Mouse (Mus musculus): ENCODE measurements around the gene Nrap. TPM values are rescaled to one million over a fixed set of nuclear protein-coding genes. Genes with fewer than 3 reads are reported as not detected.
A peak's percentile ranks its signal among the peaks of the same experiment; 100 is the strongest.

Gene Nrap
- total and polyA plus RNA-seq, 2 experiments from 2014 or later = 0.30 to 0.37 TPM

DNA sequence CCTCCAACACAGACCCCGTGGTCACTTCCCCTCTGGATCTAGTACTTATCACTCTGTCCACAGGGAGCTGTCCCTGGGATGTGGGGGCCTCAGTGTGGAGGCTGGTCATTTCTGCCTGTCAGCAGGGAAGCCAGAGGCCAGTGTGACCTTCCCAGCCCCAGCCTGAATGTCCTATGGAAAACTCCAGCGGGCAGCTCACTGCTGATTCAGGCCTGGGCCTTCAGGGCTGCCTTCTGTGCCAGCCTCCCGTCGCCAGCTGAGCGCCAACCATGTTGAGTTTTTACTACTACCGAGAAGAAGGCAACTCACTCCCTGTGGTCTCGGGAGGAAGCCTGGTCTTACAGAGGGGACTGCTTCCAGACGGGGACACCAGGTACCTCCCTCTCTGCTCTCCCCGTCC lies 35.7 kb upstream of the Nrap start:
- peaks cover 11% of the 10 kb centered on the region; the same call in 1 of the 2 replicates for H3K4me1 ChIP-seq (ENCODE audit: insufficient read depth, low read length)
- 32% methylated on average over 9 of the region's 9 CpGs for WGBS
- no peak overlapping the region for H3K4me2 ChIP-seq (ENCODE audit: low read depth, low read length)
- no peaks in the 10 kb centered on the region for H3K27me3 ChIP-seq (ENCODE audit: insufficient read depth, low read length)
- H3K4me3 ChIP-seq (ENCODE audit: low read length) = no peak overlapping the region
- H3K36me3 ChIP-seq (ENCODE audit: insufficient read depth, low read length) = no peaks in the 10 kb centered on the region
- H3K27ac ChIP-seq = peak overlapping the region; percentile 51; the same call in 1 of the 2 replicates
- no peak for TF ChIP-seq CTCF (IDR thresholded peaks at IDR 0.05; ENCODE audit: low read depth)
- 0 out of 2 replicates have a peak overlapping the region, but pooled peaks have one; percentile 9 for H3K9ac ChIP-seq (replicated peaks; ENCODE audit: low read length)
- H3K9me3 ChIP-seq (ENCODE audit: low read length) = no peaks in the 10 kb centered on the region
- DNase-seq (ENCODE audit: low spot score) = peak; percentile 15
- no peak for ATAC-seq

GRCm38 (mm10) chr19:56424606-56425395 lies 35.0 kb upstream of the Nrap start:
- no peak overlapping the region for H3K27ac ChIP-seq
- no peaks in the 10 kb centered on the region for H3K27me3 ChIP-seq (ENCODE audit: insufficient read depth, low read length)
- H3K4me1 ChIP-seq (ENCODE audit: insufficient read depth, low read length) = peaks cover 11% of the 10 kb centered on the region; the same call in 1 of the 2 replicates
- no peak overlapping the region for H3K9ac ChIP-seq (replicated peaks; ENCODE audit: low read length)
- no peak overlapping the region for H3K4me2 ChIP-seq (ENCODE audit: low read depth, low read length)
- H3K36me3 ChIP-seq (ENCODE audit: insufficient read depth, low read length) = no peaks in the 10 kb centered on the region
- WGBS = 66% methylated on average over 17 of the region's 17 CpGs
- DNase-seq (ENCODE audit: low spot score) (no peak), ATAC-seq (no peak)
- H3K4me3 ChIP-seq (ENCODE audit: low read length) = no peak overlapping the region
- H3K9me3 ChIP-seq (ENCODE audit: low read length) = no peaks in the 10 kb centered on the region
- no peak for TF ChIP-seq CTCF (IDR thresholded peaks at IDR 0.05; ENCODE audit: low read depth)

GRCm38 (mm10) chr19:56423370-56423769 lies 33.5 kb upstream of the Nrap start:
- Histone ChIP-seq H3K9ac (replicated peaks; ENCODE audit: low read length) (no peak overlapping the region), H3K4me3 (ENCODE audit: low read length) (no peak overlapping the region), H3K36me3 (ENCODE audit: insufficient read depth, low read length) (no peaks in the 10 kb centered on the region), H3K4me1 (ENCODE audit: insufficient read depth, low read length) (peaks cover 11% of the 10 kb centered on the region; the same call in 1 of the 2 replicates), H3K27ac (no peak overlapping the region), H3K4me2 (ENCODE audit: low read depth, low read length) (no peak overlapping the region), H3K27me3 (ENCODE audit: insufficient read depth, low read length) (no peaks in the 10 kb centered on the region), H3K9me3 (ENCODE audit: low read length) (no peaks in the 10 kb centered on the region)
- ATAC-seq (peak; percentile 57), DNase-seq (ENCODE audit: low spot score) (peak; percentile 20)
- no peak for TF ChIP-seq CTCF (IDR thresholded peaks at IDR 0.05; ENCODE audit: low read depth)
- WGBS = 50% methylated on average over 12 of the region's 12 CpGs

DNA sequence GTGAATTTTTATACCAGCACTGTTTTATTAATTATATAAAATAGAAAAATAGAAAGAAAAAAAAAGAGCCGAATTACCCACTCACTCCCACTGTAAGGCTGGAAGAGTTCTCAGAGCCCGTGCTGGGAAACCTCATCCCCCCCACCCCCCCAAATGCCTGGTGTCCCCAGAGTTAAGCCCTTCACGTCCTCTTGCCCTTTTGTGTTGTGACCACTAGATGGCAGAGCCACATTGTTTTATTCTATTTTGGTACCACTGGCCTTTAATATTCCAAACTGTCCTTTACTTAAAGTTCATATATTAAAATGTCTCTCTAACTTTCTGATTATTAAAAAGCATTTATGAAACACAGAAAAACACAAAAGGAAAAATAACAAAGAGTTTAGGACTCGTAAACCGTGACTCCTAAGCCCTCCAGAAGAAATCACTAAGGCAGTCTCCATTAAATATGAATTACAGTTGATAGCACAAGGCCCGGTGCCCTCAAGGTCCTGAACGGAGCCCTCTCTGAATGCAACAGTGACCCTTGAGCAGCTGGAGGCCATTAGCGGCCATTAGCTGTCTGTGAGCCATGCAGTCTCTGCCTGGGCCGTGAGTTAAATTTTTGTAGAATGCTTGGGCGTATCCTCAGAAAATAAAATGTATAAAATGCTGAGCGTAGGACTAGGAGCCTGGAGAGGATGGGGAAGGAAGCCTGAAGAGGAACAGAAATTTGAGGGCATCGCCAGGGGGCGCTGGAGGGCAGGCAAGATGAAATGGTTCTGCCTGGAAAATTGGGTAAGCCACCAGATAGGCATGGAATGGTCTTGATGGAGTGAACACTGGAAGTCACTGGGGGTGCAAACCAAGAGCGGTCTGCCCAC lies 32.9 kb upstream of the Nrap start:
- Histone ChIP-seq H3K9ac (replicated peaks; ENCODE audit: low read length) (no peak overlapping the region), H3K4me2 (ENCODE audit: low read depth, low read length) (0 out of 2 replicates have a peak overlapping the region, but pooled peaks have one; percentile 16), H3K9me3 (ENCODE audit: low read length) (no peaks in the 10 kb centered on the region), H3K4me3 (ENCODE audit: low read length) (no peak overlapping the region), H3K36me3 (ENCODE audit: insufficient read depth, low read length) (no peaks in the 10 kb centered on the region), H3K27me3 (ENCODE audit: insufficient read depth, low read length) (no peaks in the 10 kb centered on the region), H3K27ac (peak overlapping the region; percentile 26; the same call in 1 of the 2 replicates), H3K4me1 (ENCODE audit: insufficient read depth, low read length) (peaks cover 11% of the 10 kb centered on the region; the same call in 1 of the 2 replicates)
- peak; percentile 90 for TF ChIP-seq CTCF (IDR thresholded peaks at IDR 0.05; ENCODE audit: low read depth)
- 30% methylated on average over 14 of the region's 14 CpGs for WGBS
- ATAC-seq = peak; percentile 52; the same call in 1 of the 2 replicates
- peak; percentile 84 for DNase-seq (ENCODE audit: low spot score)

DNA sequence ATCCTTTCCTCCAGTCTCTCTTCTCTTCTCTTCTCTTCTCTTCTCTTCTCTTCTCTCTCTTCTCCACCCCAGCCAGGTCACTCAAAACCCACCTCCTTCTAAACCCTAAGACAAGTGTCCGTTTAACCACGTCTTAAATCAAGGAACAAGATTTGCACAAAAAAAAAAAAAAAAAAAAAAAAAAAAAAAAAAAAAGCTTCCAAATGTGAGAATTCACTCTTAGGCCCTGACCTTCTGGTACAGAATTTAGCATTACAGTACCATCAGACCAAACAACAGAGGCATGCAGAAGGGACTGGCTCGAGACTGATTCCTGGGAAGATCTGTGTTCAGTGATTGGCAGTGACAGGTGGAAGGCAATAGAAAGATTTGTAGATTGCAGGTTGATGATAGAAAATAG lies 30.5 kb upstream of the Nrap start:
- H3K9ac ChIP-seq (replicated peaks; ENCODE audit: low read length) = no peak overlapping the region
- no peaks in the 10 kb centered on the region for H3K9me3 ChIP-seq (ENCODE audit: low read length)
- no peak overlapping the region for H3K27ac ChIP-seq
- H3K4me3 ChIP-seq (ENCODE audit: low read length) = no peak overlapping the region
- no peaks in the 10 kb centered on the region for H3K27me3 ChIP-seq (ENCODE audit: insufficient read depth, low read length)
- DNase-seq (ENCODE audit: low spot score) (no peak), ATAC-seq (no peak)
- WGBS = 87% methylated on average over 3 of the region's 3 CpGs
- no peaks in the 10 kb centered on the region for H3K36me3 ChIP-seq (ENCODE audit: insufficient read depth, low read length)
- no peak for TF ChIP-seq CTCF (IDR thresholded peaks at IDR 0.05; ENCODE audit: low read depth)
- peaks cover under 1% of the 10 kb centered on the region; the same call in 1 of the 2 replicates for H3K4me1 ChIP-seq (ENCODE audit: insufficient read depth, low read length)
- no peak overlapping the region for H3K4me2 ChIP-seq (ENCODE audit: low read depth, low read length)

DNA sequence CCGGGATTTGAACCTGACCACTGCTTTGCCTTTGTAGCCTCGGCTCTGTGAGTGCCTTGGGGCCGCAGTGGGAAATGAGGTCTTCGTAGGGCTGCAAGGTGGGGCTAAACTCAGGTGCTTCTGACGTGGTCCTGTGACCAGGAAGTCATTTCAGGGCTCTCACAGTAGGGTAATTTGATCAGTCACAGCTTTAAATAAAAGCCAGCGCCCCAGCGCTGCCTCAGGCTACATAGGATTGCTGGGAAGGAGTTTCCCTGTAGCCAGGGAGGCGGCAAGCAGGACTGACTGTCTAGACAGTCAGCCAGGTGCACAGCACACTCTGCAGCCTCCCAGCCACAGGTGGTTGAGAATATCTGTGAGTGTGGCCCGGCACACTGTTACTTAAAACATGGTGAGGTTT lies 29.6 kb upstream of the Nrap start:
- H3K27ac ChIP-seq = no peak overlapping the region
- no peak for ATAC-seq
- H3K27me3 ChIP-seq (ENCODE audit: insufficient read depth, low read length) = no peaks in the 10 kb centered on the region
- no peak overlapping the region for H3K9ac ChIP-seq (replicated peaks; ENCODE audit: low read length)
- no peak overlapping the region for H3K4me2 ChIP-seq (ENCODE audit: low read depth, low read length)
- 77% methylated on average over 9 of the region's 9 CpGs for WGBS
- no peaks in the 10 kb centered on the region for H3K9me3 ChIP-seq (ENCODE audit: low read length)
- no peak for DNase-seq (ENCODE audit: low spot score)
- H3K36me3 ChIP-seq (ENCODE audit: insufficient read depth, low read length) = no peaks in the 10 kb centered on the region
- TF ChIP-seq CTCF (IDR thresholded peaks at IDR 0.05; ENCODE audit: low read depth) = no peak
- no peaks in the 10 kb centered on the region for H3K4me1 ChIP-seq (ENCODE audit: insufficient read depth, low read length)
- H3K4me3 ChIP-seq (ENCODE audit: low read length) = no peak overlapping the region
